Mouse (Mus musculus) small intestine, adult 2 months (tissue): ENCODE data around the gene Sectm1a. TPM values are rescaled to one million over a fixed set of nuclear protein-coding genes. Genes with fewer than 3 reads are reported as not detected.
"Not testable (repeated sequence)": the region's sequence is repeated elsewhere in the genome, so short reads cannot be mapped to it uniquely, and the experiment has no call there.

Experiments
- H3K27ac ChIP-seq: fragments of 200-500 bp; 2 replicates; pipeline ENCODE4 v1.5.1; 2012; ENCODE audit warnings: low read depth, low read length, control low read depth, inconsistent platforms; ENCODE audit not compliant: insufficient read depth
- H3K27me3 ChIP-seq: fragments of 200-500 bp; 2 replicates; pipeline ENCODE4 v1.6.1; 2012; ENCODE audit warnings: mild to moderate bottlenecking, moderate library complexity, low read length, inconsistent platforms; ENCODE audit not compliant: control insufficient read depth, insufficient read depth
- H3K36me3 ChIP-seq: fragments of 200-500 bp; 2 replicates; pipeline ENCODE4 v1.6.1; 2012; ENCODE audit warnings: mild to moderate bottlenecking, low read length, control low read depth, inconsistent platforms; ENCODE audit not compliant: control insufficient read depth, insufficient read depth
- H3K4me1 ChIP-seq: fragments of 200-500 bp; 2 replicates; pipeline ENCODE4 v1.6.1; 2012; ENCODE audit warnings: low read length, inconsistent platforms, mixed read lengths; ENCODE audit not compliant: control insufficient read depth, insufficient read depth, insufficient read length
- H3K4me3 ChIP-seq: fragments of 200-500 bp; 2 replicates; pipeline ENCODE4 v1.5.1; 2012; ENCODE audit warnings: low read depth, mild to moderate bottlenecking, control low read depth, inconsistent platforms, low read length, moderate library complexity
- CTCF ChIP-seq: fragments of 200-500 bp; IDR thresholded peaks from 2 replicates; pipeline ENCODE4 v1.5.1; 2012; ENCODE audit warnings: low read depth, mild to moderate bottlenecking, control low read depth, inconsistent platforms, low read length, moderate library complexity, mixed read lengths; ENCODE audit not compliant: insufficient replicate concordance, insufficient read length; ENCODE audit errors: extremely low read depth
- POLR2A ChIP-seq: fragments of 200-500 bp; IDR thresholded peaks from 2 replicates; pipeline ENCODE4 v1.6.1; 2012; ENCODE audit warnings: low read depth, mild to moderate bottlenecking, control low read depth, inconsistent platforms, low read length, moderate library complexity
- WGBS: fragments of 180-500 bp; shearing (Covaris S2); methylation state at CpG from one replicate; pipeline ENCODE4 v1.1.7; 2018; 5-methylcytosine and 5-hydroxymethylcytosine counted together
- polyA plus RNA-seq: library from polyadenylated mRNA; depleted of rRNA; stranded (reverse); fragments of >200 nt; gene quantifications from 2 replicates; pipeline ENCODE4 v1.2.3, GENCODE M21; 2012

Sectm1a gene
- polyA plus RNA-seq, 1 experiment, result 4.1 TPM

GRCm38 (mm10) chr11:121049840-121050239 lies 31.2 kb downstream of the Sectm1a start:
- H3K27ac ChIP-seq, result no peak overlapping the region
- H3K4me3 ChIP-seq, result no peak overlapping the region
- no peak for TF ChIP-seq CTCF
- TF ChIP-seq POLR2A, result no peak
- 80% methylated on average over 1 of the region's 1 CpGs for WGBS
- H3K36me3 ChIP-seq, result peaks cover 4% of the 10 kb centered on the region; the same call in 1 of the 2 replicates
- peaks cover 9% of the 10 kb centered on the region; the same call in 1 of the 2 replicates for H3K4me1 ChIP-seq
- no peaks in the 10 kb centered on the region for H3K27me3 ChIP-seq

GRCm38 (mm10) chr11:121047826-121048399 lies 33.1 kb downstream of the Sectm1a start:
- no peak for TF ChIP-seq CTCF
- no peak for TF ChIP-seq POLR2A
- WGBS, result 57% methylated on average over 2 of the region's 2 CpGs

GRCm38 (mm10) chr11:121045286-121045685 lies 35.7 kb downstream of the Sectm1a start:
- WGBS, result 41% methylated on average over 1 of the region's 1 CpGs
- H3K4me3 ChIP-seq, result no peak overlapping the region
- H3K4me1 ChIP-seq, result no peaks in the 10 kb centered on the region
- no peaks in the 10 kb centered on the region for H3K36me3 ChIP-seq
- no peak overlapping the region for H3K27ac ChIP-seq
- no peaks in the 10 kb centered on the region for H3K27me3 ChIP-seq
- TF ChIP-seq CTCF (no peak), POLR2A (no peak)

More at GRCm38 (mm10) chr11:121047826-121048399, 33.1 kb downstream of the Sectm1a start:
- Histone ChIP-seq H3K27ac (no peak overlapping the region), H3K4me1 (peaks cover 9% of the 10 kb centered on the region; the same call in 1 of the 2 replicates), H3K4me3 (no peak overlapping the region), H3K36me3 (no peaks in the 10 kb centered on the region), H3K27me3 (no peaks in the 10 kb centered on the region)

GRCm38 (mm10) chr11:121043025-121043424 lies 38.0 kb downstream of the Sectm1a start:
- not testable (repeated sequence) for H3K27me3 ChIP-seq, H3K27ac ChIP-seq, H3K4me1 ChIP-seq, H3K4me3 ChIP-seq, H3K36me3 ChIP-seq
- WGBS, result 74% methylated on average over 1 of the region's 1 CpGs

GRCm38 (mm10) chr11:121042480-121042879 lies 38.5 kb downstream of the Sectm1a start:
- H3K4me1 ChIP-seq, result no peaks in the 10 kb centered on the region
- 74% methylated on average over 4 of the region's 4 CpGs for WGBS

GRCm38 (mm10) chr11:121041636-121042035 lies 39.4 kb downstream of the Sectm1a start:
- Histone ChIP-seq H3K27ac (no peak overlapping the region), H3K4me3 (no peak overlapping the region), H3K27me3 (no peaks in the 10 kb centered on the region), H3K36me3 (no peaks in the 10 kb centered on the region), H3K4me1 (no peaks in the 10 kb centered on the region)
- WGBS, result 72% methylated on average over 4 of the region's 4 CpGs
- TF ChIP-seq POLR2A (no peak), CTCF (no peak)

More at GRCm38 (mm10) chr11:121042480-121042879, 38.5 kb downstream of the Sectm1a start:
- Histone ChIP-seq H3K4me3 (no peak overlapping the region), H3K36me3 (no peaks in the 10 kb centered on the region), H3K27me3 (no peaks in the 10 kb centered on the region), H3K27ac (no peak overlapping the region)
- TF ChIP-seq CTCF, result no peak
- no peak for TF ChIP-seq POLR2A

GRCm38 (mm10) chr11:121041212-121041611 lies 39.8 kb downstream of the Sectm1a start:
- TF ChIP-seq CTCF, result peak; percentile 86; the same call in 1 of the 2 replicates
- no peak for TF ChIP-seq POLR2A
- no peak overlapping the region for H3K4me3 ChIP-seq
- WGBS, result 4% methylated on average over 4 of the region's 4 CpGs
- H3K4me1 ChIP-seq, result no peaks in the 10 kb centered on the region
- no peak overlapping the region for H3K27ac ChIP-seq
- H3K36me3 ChIP-seq, result no peaks in the 10 kb centered on the region
- H3K27me3 ChIP-seq, result no peaks in the 10 kb centered on the region

GRCm38 (mm10) chr11:121039302-121039701 lies 41.7 kb downstream of the Sectm1a start, which contains the start of gene Cd7:
Gene Cd7, minus strand, starts transcription at chr11:121039418.
- Histone ChIP-seq H3K27me3 (no peaks in the 10 kb centered on the region), H3K36me3 (no peaks in the 10 kb centered on the region), H3K4me1 (no peaks in the 10 kb centered on the region), H3K27ac (peak within 1 kb of the TSS; percentile 50; the same call in 1 of the 2 replicates), H3K4me3 (peak within 1 kb of the TSS; percentile 46)
- TF ChIP-seq CTCF (no peak), POLR2A (no peak)
- WGBS, result 46% methylated on average over 5 of the region's 5 CpGs
